Mouse (Mus musculus) heart, postnatal 4 days (tissue): ENCODE measurements around the gene Dffa. TPM values are rescaled to one million over a fixed set of nuclear protein-coding genes. Genes with fewer than 3 reads are reported as not detected.
A peak's percentile ranks its signal among the peaks of the same experiment; 100 is the strongest.
"Not testable (repeated sequence)": the region's sequence is repeated elsewhere in the genome, so short reads cannot be mapped to it uniquely, and the experiment has no call there.

Experiments used
- DNase-seq: peaks from one replicate; pipeline ENCODE4 v3.0.0; 2021
- total RNA-seq, 2 experiments: library from RNA; stranded (reverse); gene quantifications; 2 replicates each; pipeline ENCODE4 v1.2.3; 2021

Dffa gene
- total RNA-seq, 2 experiments from 2014 or later = 30.5 to 33.9 TPM

DNA sequence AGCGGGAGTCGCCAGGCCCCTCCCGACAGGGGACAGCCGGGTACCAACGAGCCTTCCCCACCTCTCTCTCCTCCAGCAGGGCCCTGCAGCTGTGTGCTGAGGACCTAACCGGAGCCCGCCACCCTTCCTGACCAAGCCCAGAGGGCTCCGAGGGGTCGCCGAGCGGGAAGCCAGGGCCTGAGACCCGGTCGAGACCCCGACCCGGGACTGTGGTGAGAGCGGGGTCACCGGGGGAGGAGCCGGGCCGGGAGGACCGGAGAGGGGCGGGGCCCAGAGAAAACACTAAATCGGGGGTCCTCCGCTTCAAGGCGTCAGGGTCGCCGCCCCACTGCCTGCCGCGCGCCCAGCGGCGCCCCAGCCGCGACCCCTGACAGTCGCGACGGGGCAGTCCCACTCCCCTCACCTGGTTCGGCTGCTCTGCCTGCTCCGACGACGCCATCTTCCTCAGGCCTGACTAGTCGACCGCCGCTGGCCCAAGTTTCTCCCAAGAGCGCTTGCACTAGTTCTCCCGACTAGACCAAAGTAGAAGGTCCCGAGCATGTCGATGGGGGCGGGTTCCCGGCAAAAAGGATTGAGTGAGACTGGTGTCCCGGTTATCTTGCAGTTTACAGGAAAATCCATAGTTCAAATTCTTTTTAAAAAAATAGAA is 4.5 kb upstream of the Dffa start, which contains the start of gene Pex14:
Gene Pex14 (minus strand): TSS at position 508 of the 649 bp plus-strand sequence.
- DNase-seq = peak; percentile 91

- DNase-seq = not testable (repeated sequence)
Measured at GRCm38 (mm10) chr4:149100449-149100848, 3.5 kb upstream of the Dffa start.

GRCm38 (mm10) chr4:149101456-149101855 is 2.5 kb upstream of the Dffa start:
- no peak for DNase-seq

DNA sequence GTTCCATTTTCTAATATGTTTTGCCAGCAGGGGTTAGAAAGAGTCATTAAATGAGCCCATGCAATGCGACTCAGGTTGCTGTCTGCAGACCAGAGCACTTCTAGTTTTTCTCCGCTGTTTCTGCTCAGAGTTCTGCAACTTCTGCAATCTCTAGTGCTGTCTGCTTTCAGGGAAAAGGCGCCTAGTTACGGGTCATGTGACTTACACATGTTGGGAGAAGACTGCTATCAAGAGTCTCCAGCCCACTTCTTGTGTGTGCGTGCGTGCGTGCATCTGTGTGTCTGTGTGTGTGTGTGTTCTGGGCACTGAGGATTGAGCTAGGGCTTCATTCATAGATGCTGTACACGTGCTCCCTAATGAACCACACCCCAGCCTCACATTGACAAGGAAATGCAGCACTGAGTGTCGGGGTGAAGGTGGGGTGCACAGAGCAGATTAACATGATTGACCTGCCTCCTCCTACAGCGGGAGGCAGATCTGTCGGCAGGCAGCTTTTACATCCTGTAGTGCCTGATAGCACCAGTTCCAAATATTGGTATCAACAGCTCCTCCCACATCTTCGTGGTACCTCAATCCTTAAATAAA is 16.1 kb downstream of the Dffa start:
- not testable (repeated sequence) for DNase-seq

GRCm38 (mm10) chr4:149123432-149123831 is 19.5 kb downstream of the Dffa start:
- DNase-seq = no peak

DNA sequence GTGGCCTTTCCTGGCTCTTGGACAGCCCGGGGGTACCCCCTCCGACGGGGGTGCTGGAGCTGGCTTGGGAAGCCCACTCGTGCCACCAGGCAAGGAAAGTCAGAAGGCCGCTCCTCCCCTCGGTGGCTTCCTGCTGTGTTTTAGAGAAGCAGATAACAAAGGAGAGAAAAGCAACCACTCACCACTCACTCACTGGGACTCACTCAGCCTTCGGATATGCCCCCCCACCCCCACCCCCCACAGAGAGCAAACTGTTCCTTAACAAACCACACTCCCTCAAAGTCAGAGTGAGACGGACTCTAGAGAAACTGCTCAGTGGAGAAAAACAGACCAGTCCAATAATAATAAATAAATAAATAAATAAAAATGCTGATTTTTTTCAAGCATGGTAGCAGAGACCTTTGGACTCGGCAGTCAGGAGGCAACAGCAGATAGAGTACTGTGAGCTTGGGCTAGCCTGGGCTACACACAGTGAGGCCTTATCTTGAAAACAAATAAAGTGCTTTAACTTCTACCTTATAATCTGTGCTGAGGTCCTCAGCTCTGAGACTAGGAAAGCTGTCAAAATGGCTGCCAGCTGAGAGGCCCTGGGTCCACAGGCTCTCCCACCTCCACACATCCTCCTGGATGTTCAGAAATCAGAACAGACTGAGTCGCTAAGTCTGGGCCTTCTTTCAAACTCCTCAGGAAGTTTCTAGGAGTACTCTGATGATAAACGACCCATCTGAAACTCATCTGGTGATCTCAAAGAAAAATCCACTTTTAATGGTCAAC is 21.6 kb downstream of the Dffa start:
- no peak for DNase-seq

DNA sequence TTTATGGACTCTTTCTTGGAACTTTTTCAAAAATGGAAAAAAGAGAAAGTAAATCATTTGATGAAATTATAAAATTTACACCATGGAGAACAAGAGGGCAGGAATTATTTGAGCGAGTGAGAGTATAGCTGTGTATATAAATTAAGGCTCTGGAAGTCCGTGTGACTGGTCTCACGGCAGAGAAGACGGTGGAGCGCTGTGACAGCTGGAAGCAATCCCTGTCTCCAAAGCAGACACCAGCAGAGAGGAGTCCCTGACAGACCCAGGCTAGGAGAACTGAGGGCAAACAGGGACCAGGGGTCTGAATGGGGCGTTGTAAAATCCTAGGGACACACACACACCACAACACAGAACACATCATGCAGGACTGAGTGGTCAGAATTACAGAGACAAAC is 22.2 kb downstream of the Dffa start:
- no peak for DNase-seq

DNA sequence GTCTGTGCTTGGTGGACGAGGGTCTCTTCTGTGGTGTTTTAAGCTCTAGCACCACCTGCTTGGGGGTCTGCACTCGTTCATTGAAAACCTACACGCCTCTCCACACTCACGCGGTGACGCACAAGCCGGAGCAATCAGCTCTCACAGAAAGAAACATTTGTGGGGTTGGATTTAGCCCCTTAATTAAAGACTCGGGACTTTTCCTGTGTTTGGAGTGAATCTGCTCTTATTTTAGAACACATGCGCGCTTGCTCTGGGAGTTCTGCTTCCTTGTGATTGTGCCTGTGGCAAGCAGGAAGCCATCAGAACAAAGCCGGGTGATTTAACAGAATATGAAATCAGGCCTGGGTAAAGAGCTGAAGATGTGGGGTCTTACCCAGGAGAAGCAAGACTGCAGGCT is 22.7 kb downstream of the Dffa start, which contains the start of gene Cort:
Gene Cort (minus strand): TSS at position 101 of the 400 bp plus-strand sequence.
- DNase-seq = no peak

DNA sequence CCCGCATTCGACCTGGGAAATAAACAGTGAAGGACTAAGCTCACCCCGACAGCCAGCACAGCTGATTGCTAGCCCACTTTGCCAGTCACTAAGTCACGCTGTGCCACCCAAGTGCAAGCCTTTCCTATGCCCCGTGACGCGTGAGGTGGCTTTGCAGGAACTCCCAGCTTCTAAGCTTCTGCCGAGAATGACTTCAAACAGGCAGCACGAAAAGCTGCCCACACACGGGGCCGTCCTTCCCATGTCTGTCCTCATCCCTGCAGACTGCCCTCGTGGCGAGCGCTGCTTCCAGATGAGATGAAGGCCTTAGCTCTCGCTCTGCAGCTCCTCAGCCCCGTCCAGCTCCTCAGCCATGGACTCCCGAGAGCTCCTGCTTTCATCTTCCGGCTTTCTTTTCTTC is 24.5 kb downstream of the Dffa start:
- DNase-seq = no peak

DNA sequence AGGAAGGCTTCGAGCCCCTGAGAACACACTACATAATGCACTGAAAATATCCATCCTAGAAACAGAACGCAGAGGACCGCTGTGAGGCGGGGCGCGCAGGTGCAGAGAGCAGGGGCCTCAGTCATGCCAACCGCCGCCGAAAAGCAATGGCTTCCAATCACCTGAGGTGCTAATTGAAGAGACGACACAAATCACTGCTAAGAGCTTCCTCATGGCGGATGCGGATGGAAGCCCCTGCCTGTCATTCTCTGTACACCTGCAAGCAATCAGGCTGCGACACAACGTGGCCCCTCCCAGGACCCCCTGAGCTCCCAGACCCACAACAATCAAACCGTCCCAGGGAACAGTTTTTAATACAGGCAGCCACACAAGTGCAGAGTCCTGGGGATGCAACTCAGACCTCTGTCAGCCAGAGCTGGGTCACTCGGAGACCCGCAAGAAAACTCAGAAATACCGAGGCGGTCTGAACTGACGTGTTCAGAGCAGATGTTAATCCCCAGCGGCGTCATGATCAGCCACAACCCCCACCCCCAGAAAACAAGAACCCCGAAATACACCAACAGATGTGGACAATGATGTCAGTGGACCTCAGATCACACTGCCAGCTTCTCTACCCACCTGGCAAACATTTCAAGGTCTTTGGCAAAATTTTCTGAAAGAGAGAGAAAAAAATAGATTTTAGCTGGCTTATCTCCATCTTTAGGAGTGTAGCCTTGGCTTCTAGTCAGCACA is 27.2 kb downstream of the Dffa start:
- no peak for DNase-seq

DNA sequence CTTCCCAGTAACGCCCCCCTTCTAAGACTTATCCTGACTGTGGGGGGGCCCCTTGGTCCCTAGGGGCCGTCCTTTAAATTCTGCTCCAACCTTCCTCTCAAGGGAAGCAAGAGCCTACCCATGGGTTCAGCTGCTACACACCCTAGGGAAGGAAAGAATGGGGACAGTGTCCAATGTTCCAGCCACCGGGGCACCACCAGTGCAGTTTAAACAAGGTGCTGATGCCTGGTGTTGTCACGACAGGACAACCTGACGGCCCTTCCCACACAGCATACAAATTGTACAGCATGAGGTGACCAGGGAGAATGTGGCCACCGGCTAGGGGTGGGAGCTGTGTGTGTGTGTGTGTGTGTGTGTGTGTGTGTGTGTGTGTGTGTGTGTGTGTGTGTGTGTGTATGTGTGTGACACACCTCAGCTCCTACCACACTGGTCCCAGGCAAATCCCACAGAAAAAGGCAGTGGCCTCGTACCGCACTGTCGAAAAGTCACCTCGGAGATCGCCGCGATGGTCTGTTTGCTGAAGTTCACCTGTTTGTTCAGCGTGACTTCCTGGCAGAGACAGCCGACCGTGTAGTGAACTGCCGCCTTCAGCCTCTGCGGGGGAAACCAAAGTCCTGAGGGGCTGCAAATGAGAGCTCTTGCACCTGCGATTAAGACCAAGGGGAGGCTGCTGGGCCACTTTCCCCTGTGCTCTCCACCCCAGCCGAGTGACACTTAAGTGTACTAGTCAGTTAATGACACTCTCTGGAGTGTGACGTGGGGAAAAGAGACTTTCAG is 28.0 kb downstream of the Dffa start:
- no peak for DNase-seq

GRCm38 (mm10) chr4:149133395-149133794 is 29.4 kb downstream of the Dffa start:
- no peak for DNase-seq

GRCm38 (mm10) chr4:149136116-149136850 is 32.3 kb downstream of the Dffa start:
- DNase-seq = peak; percentile 35

DNA sequence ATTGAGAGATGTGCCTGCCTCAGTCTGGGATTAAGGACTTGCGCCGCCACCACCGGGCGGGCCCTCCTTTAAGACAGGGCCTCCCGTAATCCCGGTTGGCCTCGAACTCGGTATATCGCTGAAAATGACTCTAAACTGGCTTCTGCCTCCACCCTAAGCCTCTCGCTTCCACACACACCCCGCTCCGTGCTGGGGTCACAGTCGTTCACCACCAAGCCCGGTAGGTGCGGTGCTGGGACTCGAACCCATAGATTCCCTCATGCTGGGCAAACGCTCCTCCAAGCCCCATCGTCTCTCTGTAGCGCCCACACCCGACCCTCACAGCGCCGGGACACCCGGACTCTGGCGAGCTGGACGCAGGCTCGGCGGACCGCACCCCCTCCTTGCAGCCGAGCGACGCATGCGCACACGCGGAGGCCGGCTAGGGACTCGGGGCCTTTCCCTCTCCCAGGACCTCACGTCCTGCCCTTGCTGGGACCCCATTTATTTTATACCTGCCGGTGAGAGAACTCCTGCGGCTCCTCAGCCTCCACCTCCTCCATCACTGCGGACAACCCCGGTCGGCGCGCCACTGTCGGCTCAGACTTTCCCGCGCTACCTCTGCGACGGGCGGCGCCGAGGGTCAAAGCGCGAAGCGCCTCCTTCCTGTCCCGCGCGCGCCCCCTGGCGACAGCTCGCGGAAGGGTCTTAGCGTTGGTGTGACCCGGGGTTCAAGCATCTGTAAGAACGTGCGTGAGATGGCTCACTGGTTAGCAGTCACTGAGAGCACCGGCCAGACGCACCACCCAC is 33.2 kb downstream of the Dffa start, which contains the start of gene Cenps:
Gene Cenps (minus strand): TSS at position 648 of the 789 bp plus-strand sequence.
- DNase-seq = peak; percentile 94

DNA sequence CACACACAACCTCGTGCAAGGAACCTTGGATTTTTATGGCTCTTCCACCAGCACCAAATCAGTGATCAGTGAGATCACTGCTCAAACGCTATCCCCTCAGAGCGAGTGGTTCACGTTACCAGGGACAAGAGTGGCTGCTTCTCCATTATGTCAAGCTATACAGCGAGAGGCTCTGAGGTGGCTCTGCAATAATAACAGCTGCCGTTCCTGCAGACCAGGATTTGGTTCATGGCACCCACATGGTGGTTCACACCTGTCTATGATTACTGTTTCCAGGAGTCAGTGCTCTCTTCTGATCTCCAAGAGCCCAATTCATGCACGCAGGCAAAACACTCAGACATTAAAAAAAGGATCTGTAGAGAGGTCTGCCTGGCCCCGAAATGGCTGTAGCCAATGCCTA is 34.6 kb downstream of the Dffa start:
- DNase-seq = no peak

DNA sequence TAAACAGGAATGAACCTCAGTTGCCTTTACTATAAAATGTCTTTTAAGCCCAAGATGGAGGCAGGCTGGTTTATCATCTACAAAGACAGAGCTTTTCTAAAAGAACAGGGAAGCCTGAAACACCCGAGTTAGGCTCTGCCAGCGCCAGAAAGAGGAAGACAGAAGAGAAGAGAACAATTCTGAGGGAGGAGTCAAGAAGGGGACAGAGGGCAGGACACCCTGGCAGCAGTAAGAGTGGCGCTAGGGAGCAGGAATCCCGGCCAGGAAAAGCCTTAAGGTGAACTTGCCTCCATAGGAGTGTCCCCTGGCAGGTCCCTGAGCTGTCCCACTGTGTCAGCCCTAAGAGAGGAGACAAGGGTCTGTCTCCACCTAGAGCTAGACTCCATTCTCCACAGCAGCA is 39.6 kb downstream of the Dffa start:
- no peak for DNase-seq

DNA sequence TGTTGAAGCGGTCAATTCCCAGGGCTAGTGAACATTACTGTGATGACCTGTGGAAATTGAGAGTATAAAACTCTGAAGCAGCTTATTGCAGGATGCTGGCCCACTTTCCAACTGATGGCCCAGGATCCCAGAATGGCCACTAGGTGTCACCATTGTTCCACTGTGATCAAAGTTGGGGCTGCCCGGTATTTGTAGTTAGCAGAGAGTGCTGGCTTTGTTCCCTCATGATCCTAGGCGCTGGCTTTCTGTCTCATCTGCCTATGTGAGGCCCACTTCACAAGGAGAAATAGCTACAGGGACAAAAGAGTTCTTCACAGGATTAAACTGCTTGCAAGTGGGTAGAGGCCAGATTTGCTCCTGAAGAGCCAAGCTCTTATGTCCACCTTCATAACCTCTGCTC is 40.5 kb downstream of the Dffa start:
- DNase-seq = peak; percentile 87

DNA sequence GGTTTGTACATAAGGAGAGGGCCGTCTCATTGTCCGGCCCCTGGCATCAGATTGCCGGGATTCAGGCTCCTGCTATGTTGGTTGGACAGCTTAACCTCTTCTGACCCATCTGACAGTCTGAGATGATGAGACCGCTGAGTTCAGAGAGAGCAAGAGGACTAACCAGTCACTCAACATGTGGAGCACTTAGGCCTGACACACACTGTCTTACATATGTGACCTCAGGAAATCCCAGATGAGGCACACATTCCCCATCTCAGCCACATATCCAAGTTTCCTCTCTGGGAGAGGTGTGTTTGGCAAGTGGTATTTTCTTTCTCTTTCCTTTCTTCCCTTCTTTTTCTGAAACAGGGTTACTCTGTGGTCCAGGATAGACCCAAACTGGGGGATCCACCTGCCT is 41.2 kb downstream of the Dffa start:
- no peak for DNase-seq

GRCm38 (mm10) chr4:149147528-149147927 is 43.6 kb downstream of the Dffa start:
- no peak for DNase-seq

- DNase-seq = no peak
Measured at GRCm38 (mm10) chr4:149148084-149148483, 44.1 kb downstream of the Dffa start.
